Mouse (Mus musculus) ES-Bruce4 (cell line): Measurements from ENCODE around the gene Snrpb2.

ENCODE experiments used
- CTCF ChIP-seq: IDR thresholded peaks from one replicate; pipeline ENCODE4 v1.8.1; 2011; ENCODE audit warnings: low read depth, low read length
- EP300 ChIP-seq: IDR thresholded peaks from 2 replicates; pipeline ENCODE4 v1.6.1; 2011; ENCODE audit warnings: low read depth, low read length; ENCODE audit not compliant: insufficient read depth

DNA sequence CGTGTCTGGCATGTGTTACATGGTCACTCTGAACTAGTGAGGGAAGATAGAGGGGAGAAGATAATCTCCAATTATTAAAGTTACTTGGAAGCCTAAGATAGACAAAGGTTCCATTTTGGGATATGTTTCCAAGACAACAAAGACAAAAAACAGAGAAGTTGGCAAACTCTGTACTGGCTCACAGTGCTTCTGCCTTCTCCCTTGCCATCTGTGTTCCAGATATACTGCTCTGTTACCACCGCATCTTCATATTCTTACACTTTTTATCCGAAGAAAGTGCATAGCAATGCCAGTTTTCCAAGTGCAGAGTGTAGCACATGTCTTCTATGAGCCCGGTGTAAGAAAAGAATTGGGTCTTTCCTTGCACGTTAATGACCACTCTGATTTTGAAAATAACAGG, 6.1 kb upstream of the Snrpb2 start:
- TF ChIP-seq CTCF = no peak
- no peak for TF ChIP-seq EP300
